Mouse (Mus musculus): Measurements from ENCODE around the gene Mpst. TPM values are rescaled to one million over a fixed set of nuclear protein-coding genes. Genes with fewer than 3 reads are reported as not detected.

Gene Mpst
- polyA plus RNA-seq (2015; fragmentation: Nextera tagmentation; extraction: Ambion mirVana), result 1.2 TPM in 2 replicates

GRCm38 (mm10) chr15:78406293-78406934, at the start of gene Mpst:
Gene Mpst, plus strand, starts transcription at chr15:78406416.

GRCm38 (mm10) chr15:78395478-78395962, 10.7 kb upstream of the Mpst start, which contains the start of gene Tex33:
Gene Tex33, minus strand, starts transcription at chr15:78395912.

GRCm38 (mm10) chr15:78405517-78406211, 552 bp upstream of the Mpst start, which contains the start of gene Tst:
Gene Tst, minus strand, starts transcription at chr15:78405907.

GRCm38 (mm10) chr15:78428391-78429138, 22.3 kb downstream of the Mpst start, which contains the start of gene Kctd17:
Gene Kctd17, plus strand, starts transcription at chr15:78428564.

Other genes starting within 250 kb of the Mpst start
- gene Ift27, start 232.3 kb upstream of the Mpst start, polyA plus RNA-seq (2015; fragmentation: Nextera tagmentation; extraction: Ambion mirVana), result 44.9 and 45.5 TPM in 2 replicates
- 88.3 and 98.0 TPM in 2 replicates for gene Pvalb, start 200.0 kb upstream of the Mpst start, polyA plus RNA-seq (2015; fragmentation: Nextera tagmentation; extraction: Ambion mirVana)
- gene Ncf4, start 161.6 kb upstream of the Mpst start, polyA plus RNA-seq (2015; fragmentation: Nextera tagmentation; extraction: Ambion mirVana), result 3.2 and 3.4 TPM in 2 replicates
- 1.3 TPM in 2 replicates for gene Csf2rb2, start 100.7 kb upstream of the Mpst start, polyA plus RNA-seq (2015; fragmentation: Nextera tagmentation; extraction: Ambion mirVana)
- 2.7 and 4.1 TPM in 2 replicates for gene Csf2rb, start 80.7 kb upstream of the Mpst start, polyA plus RNA-seq (2015; fragmentation: Nextera tagmentation; extraction: Ambion mirVana)
- not detected in 2 replicates for gene Tex33, start 10.5 kb upstream of the Mpst start, polyA plus RNA-seq (2015; fragmentation: Nextera tagmentation; extraction: Ambion mirVana)
- 20.1 and 42.8 TPM in 2 replicates for gene Tst, start 509 bp upstream of the Mpst start, polyA plus RNA-seq (2015; fragmentation: Nextera tagmentation; extraction: Ambion mirVana)
- 26.1 and 33.4 TPM in 2 replicates for gene Kctd17, start 22.1 kb downstream of the Mpst start, polyA plus RNA-seq (2015; fragmentation: Nextera tagmentation; extraction: Ambion mirVana)
- gene Tmprss6, start 62.2 kb downstream of the Mpst start, polyA plus RNA-seq (2015; fragmentation: Nextera tagmentation; extraction: Ambion mirVana), result 0.27 and 0.58 TPM in 2 replicates
- 0.15 and 0.30 TPM in 2 replicates for gene Il2rb, start 88.9 kb downstream of the Mpst start, polyA plus RNA-seq (2015; fragmentation: Nextera tagmentation; extraction: Ambion mirVana)
- 23.9 and 32.8 TPM in 2 replicates for gene C1qtnf6, start 125.0 kb downstream of the Mpst start, polyA plus RNA-seq (2015; fragmentation: Nextera tagmentation; extraction: Ambion mirVana)
- gene Sstr3, start 138.3 kb downstream of the Mpst start, polyA plus RNA-seq (2015; fragmentation: Nextera tagmentation; extraction: Ambion mirVana), result not detected in 2 replicates
- 14.9 and 21.3 TPM in 2 replicates for gene Rac2, start 166.4 kb downstream of the Mpst start, polyA plus RNA-seq (2015; fragmentation: Nextera tagmentation; extraction: Ambion mirVana)
- 6.9 and 8.9 TPM in 2 replicates for gene Cyth4, start 190.6 kb downstream of the Mpst start, polyA plus RNA-seq (2015; fragmentation: Nextera tagmentation; extraction: Ambion mirVana)